Mouse (Mus musculus) MEL (cell line): ENCODE results near the gene Gm42688. TPM values are rescaled to one million over a fixed set of nuclear protein-coding genes. Genes with fewer than 3 reads are reported as not detected.

ENCODE experiments used
- DNase-seq: peaks from one replicate; pipeline ENCODE4 v3.0.0; 2011; ENCODE audit warnings: low read depth, low spot score
- H3K27ac ChIP-seq: 2 replicates; pipeline ENCODE4 v1.5.1; 2012; ENCODE audit warnings: low read depth, mild to moderate bottlenecking, control low read depth, low read length, moderate library complexity; ENCODE audit not compliant: control insufficient read depth
- H3K27me3 ChIP-seq, 2 experiments: fragments of 150-350 bp in 1 of 2; sonication (generic) in 1 of 2; 2 replicates each; pipeline ENCODE4 v1.6.1; 2012; ENCODE audit warnings: low read length in 2 of 2, mild to moderate bottlenecking in 2 of 2, improper control_type of control experiment in 1 of 2, moderate library complexity in 1 of 2; ENCODE audit not compliant: insufficient read depth in 2 of 2, control insufficient read depth in 1 of 2
- H3K36me3 ChIP-seq, 2 experiments: 2 replicates each; pipeline ENCODE4 v1.6.1; 2012 to 2014; ENCODE audit warnings: low read length in 2 of 2, improper control_type of control experiment in 1 of 2, inconsistent platforms in 1 of 2, mild to moderate bottlenecking in 1 of 2; ENCODE audit not compliant: insufficient read depth in 2 of 2, control insufficient read depth in 1 of 2
- H3K4me1 ChIP-seq, 2 experiments: fragments of 150-350 bp in 1 of 2; sonication (generic) in 1 of 2; 2 replicates each; pipeline ENCODE4 v1.6.1; 2012; ENCODE audit warnings: low read length in 2 of 2, improper control_type of control experiment in 1 of 2, mild to moderate bottlenecking in 1 of 2; ENCODE audit not compliant: insufficient read depth in 2 of 2, control insufficient read depth in 1 of 2
- H3K4me3 ChIP-seq, 2 experiments: fragments of 150-350 bp in 1 of 2; sonication (generic) in 1 of 2; 2 replicates each; pipeline ENCODE4 v1.5.1; 2012; ENCODE audit warnings: low read depth in 2 of 2, low read length in 2 of 2, mild to moderate bottlenecking in 2 of 2, moderate library complexity in 2 of 2, control low read depth in 1 of 2, improper control_type of control experiment in 1 of 2; ENCODE audit not compliant: control insufficient read depth in 1 of 2, insufficient read depth in 1 of 2
- H3K79me2 ChIP-seq: 2 replicates; pipeline ENCODE4 v1.6.1; 2012; ENCODE audit warnings: mild to moderate bottlenecking, low read length, moderate library complexity; ENCODE audit not compliant: control insufficient read depth, poor library complexity, insufficient read depth
- H3K9ac ChIP-seq: 2 replicates; pipeline ENCODE4 v1.6.1; 2012; ENCODE audit warnings: low read depth, mild to moderate bottlenecking, control low read depth, low read length, moderate library complexity; ENCODE audit not compliant: control insufficient read depth, poor library complexity, severe bottlenecking
- H3K9me3 ChIP-seq: fragments of 150-350 bp; sonication (generic); replicated peaks from 2 replicates; pipeline ENCODE4 v1.6.1; 2012; ENCODE audit warnings: mild to moderate bottlenecking, low read length, improper control_type of control experiment, moderate library complexity; ENCODE audit not compliant: insufficient read depth
- CHD1 ChIP-seq: IDR thresholded peaks from 2 replicates; pipeline ENCODE4 v1.6.1; 2012; ENCODE audit warnings: low read depth, mild to moderate bottlenecking, inconsistent platforms, low read length, improper control_type of control experiment
- CHD2 ChIP-seq: IDR thresholded peaks from 2 replicates; pipeline ENCODE4 v1.6.1; 2011; ENCODE audit warnings: low read length, improper control_type of control experiment
- CTCF ChIP-seq, 3 experiments: IDR thresholded peaks in 2 of 3; conservative IDR thresholded peaks in 1 of 3; 2 replicates each; pipeline ENCODE4 v1.5.1; 2011 to 2012; ENCODE audit warnings: low read length in 3 of 3, low read depth in 2 of 3, mild to moderate bottlenecking in 2 of 3, improper control_type of control experiment in 1 of 3, inconsistent platforms in 1 of 3, mixed read lengths in 1 of 3, moderate library complexity in 1 of 3; ENCODE audit not compliant: control insufficient read depth in 1 of 3, insufficient read depth in 1 of 3, poor library complexity in 1 of 3, severe bottlenecking in 1 of 3
- GATA1 ChIP-seq: IDR thresholded peaks from 2 replicates; pipeline ENCODE4 v1.6.1; 2011; ENCODE audit warnings: low read depth, low read length, improper control_type of control experiment
- KAT2A ChIP-seq: conservative IDR thresholded peaks from 2 replicates; pipeline ENCODE4 v1.6.1; 2012; ENCODE audit warnings: low read depth, low read length, improper control_type of control experiment, inconsistent platforms
- MAFK ChIP-seq: IDR thresholded peaks from 2 replicates; pipeline ENCODE4 v1.6.1; 2011; ENCODE audit warnings: low read depth, mild to moderate bottlenecking, low read length, improper control_type of control experiment, borderline replicate concordance
- MAX ChIP-seq: IDR thresholded peaks from 2 replicates; pipeline ENCODE4 v1.6.1; 2011; ENCODE audit warnings: low read length, improper control_type of control experiment
- MAZ ChIP-seq: IDR thresholded peaks from 2 replicates; pipeline ENCODE4 v1.6.1; 2012; ENCODE audit warnings: low read depth, mild to moderate bottlenecking, inconsistent platforms, low read length, improper control_type of control experiment
- MEF2A ChIP-seq: IDR thresholded peaks from 2 replicates; pipeline ENCODE4 v1.6.1; 2014; ENCODE audit warnings: low read depth, mild to moderate bottlenecking, inconsistent platforms, low read length, improper control_type of control experiment; ENCODE audit not compliant: poor library complexity, insufficient replicate concordance, severe bottlenecking; ENCODE audit errors: extremely low read depth
- MYC ChIP-seq: IDR thresholded peaks from 2 replicates; pipeline ENCODE4 v1.6.1; 2011; ENCODE audit warnings: low read depth, mild to moderate bottlenecking, low read length, improper control_type of control experiment, moderate library complexity
- NRF1 ChIP-seq: IDR thresholded peaks from 2 replicates; pipeline ENCODE4 v1.6.1; 2014; ENCODE audit warnings: low read depth, mild to moderate bottlenecking, inconsistent platforms, low read length, improper control_type of control experiment, moderate library complexity; ENCODE audit not compliant: poor library complexity, insufficient read depth, severe bottlenecking
- POLR2A ChIP-seq, 2 experiments: IDR thresholded peaks; 2 replicates each; pipeline ENCODE4 v1.6.1; 2011 to 2012; ENCODE audit warnings: low read length in 2 of 2, mild to moderate bottlenecking in 2 of 2, control low read depth in 1 of 2, improper control_type of control experiment in 1 of 2, low read depth in 1 of 2, moderate library complexity in 1 of 2; ENCODE audit not compliant: control insufficient read depth in 1 of 2, insufficient read depth in 1 of 2, poor library complexity in 1 of 2
- POLR2AphosphoS2 ChIP-seq: IDR thresholded peaks from 2 replicates; pipeline ENCODE4 v1.6.1; 2011; ENCODE audit warnings: low read length, improper control_type of control experiment
- RAD21 ChIP-seq: IDR thresholded peaks from 2 replicates; pipeline ENCODE4 v1.6.1; 2011; ENCODE audit warnings: mild to moderate bottlenecking, low read depth, low read length, improper control_type of control experiment
- SIN3A ChIP-seq: IDR thresholded peaks from 2 replicates; pipeline ENCODE4 v1.6.1; 2012; ENCODE audit warnings: low read length, improper control_type of control experiment, inconsistent platforms
- SMC3 ChIP-seq: IDR thresholded peaks from 2 replicates; pipeline ENCODE4 v1.6.1; 2011; ENCODE audit warnings: low read depth, low read length, improper control_type of control experiment
- TAL1 ChIP-seq: IDR thresholded peaks from 2 replicates; pipeline ENCODE4 v1.6.1; 2012; ENCODE audit warnings: mild to moderate bottlenecking, inconsistent platforms, low read length, moderate library complexity, mixed read lengths
- TBP ChIP-seq: IDR thresholded peaks from 2 replicates; pipeline ENCODE4 v1.8.0; 2011; ENCODE audit warnings: low read depth, low read length, improper control_type of control experiment
- TCF12 ChIP-seq: IDR thresholded peaks from 2 replicates; pipeline ENCODE4 v1.6.1; 2014; ENCODE audit warnings: low read depth, mild to moderate bottlenecking, inconsistent platforms, low read length, improper control_type of control experiment, moderate library complexity
- USF1 ChIP-seq: IDR thresholded peaks from 2 replicates; pipeline ENCODE4 v1.6.1; 2014; ENCODE audit warnings: low read depth, mild to moderate bottlenecking, inconsistent platforms, low read length, improper control_type of control experiment, moderate library complexity
- USF2 ChIP-seq, 2 experiments: IDR thresholded peaks; 2 replicates each; pipeline ENCODE4 v1.6.1; 2011 to 2012; ENCODE audit warnings: improper control_type of control experiment in 2 of 2, low read length in 2 of 2, borderline replicate concordance in 1 of 2, inconsistent platforms in 1 of 2, low read depth in 1 of 2, mild to moderate bottlenecking in 1 of 2; ENCODE audit not compliant: insufficient read depth in 1 of 2
- ZC3H11A ChIP-seq: IDR thresholded peaks from 2 replicates; pipeline ENCODE4 v1.6.1; 2012; ENCODE audit warnings: low read depth, mild to moderate bottlenecking, inconsistent platforms, low read length, improper control_type of control experiment
- ZKSCAN1 ChIP-seq: IDR thresholded peaks from 2 replicates; pipeline ENCODE4 v1.6.1; 2012; ENCODE audit warnings: low read depth, mild to moderate bottlenecking, inconsistent platforms, low read length, improper control_type of control experiment, moderate library complexity
- ZMIZ1 ChIP-seq: IDR thresholded peaks from 2 replicates; pipeline ENCODE4 v1.6.1; 2012; ENCODE audit warnings: low read depth, mild to moderate bottlenecking, inconsistent platforms, low read length, improper control_type of control experiment, moderate library complexity
- polyA plus RNA-seq, 2 experiments: library from polyadenylated mRNA; stranded (reverse) in 1 of 2; unstranded in 1 of 2; fragments of >175 nt in 1 of 2; fragments of >200 nt in 1 of 2; gene quantifications; 2 replicates each; pipeline versions ENCODE4 v1.2.1 to v1.2.4; 2012; ENCODE audit warnings: low replicate concordance in 2 of 2, low read depth in 1 of 2; ENCODE audit not compliant: insufficient read length in 2 of 2, insufficient read depth in 1 of 2, missing spikeins in 1 of 2
- total RNA-seq: library from RNA; depleted of rRNA; stranded (reverse); fragments of 300-350 nt; gene quantifications from 2 replicates; pipeline ENCODE4 v1.2.3, GENCODE M21; 2012

The Gm42688 gene
- total and polyA plus RNA-seq, 3 experiments = 2.5 to 4.8 TPM; not detected in 1

GRCm38 (mm10) chr6:83065995-83066394 lies 35.4 kb upstream of the Gm42688 start:
- Histone ChIP-seq H3K27me3 (no peaks in the 10 kb centered on the region), H3K27ac (no peak overlapping the region), H3K36me3 (no peaks in the 10 kb centered on the region), H3K4me1 (no peaks in the 10 kb centered on the region), H3K9me3 (no peaks in the 10 kb centered on the region), H3K9ac (no peak overlapping the region), H3K4me3 (no peak overlapping the region), H3K79me2 (no peaks in the 10 kb centered on the region)
- DNase-seq = no peak
- no peak for TF ChIP-seq RAD21
- no peak for TF ChIP-seq MAFK
- TF ChIP-seq MAX = no peak
- TF ChIP-seq USF1 = no peak
- TF ChIP-seq POLR2AphosphoS2 = no peak
- no peak for TF ChIP-seq POLR2A (IDR thresholded peaks at IDR 0.05; ENCODE audit: control insufficient read depth in 1 of 2, insufficient read depth in 1 of 2, low read depth in 1 of 2, low read length in 2 of 2, poor library complexity in 1 of 2)
- no peak for TF ChIP-seq ZMIZ1
- no peak for TF ChIP-seq GATA1

DNA sequence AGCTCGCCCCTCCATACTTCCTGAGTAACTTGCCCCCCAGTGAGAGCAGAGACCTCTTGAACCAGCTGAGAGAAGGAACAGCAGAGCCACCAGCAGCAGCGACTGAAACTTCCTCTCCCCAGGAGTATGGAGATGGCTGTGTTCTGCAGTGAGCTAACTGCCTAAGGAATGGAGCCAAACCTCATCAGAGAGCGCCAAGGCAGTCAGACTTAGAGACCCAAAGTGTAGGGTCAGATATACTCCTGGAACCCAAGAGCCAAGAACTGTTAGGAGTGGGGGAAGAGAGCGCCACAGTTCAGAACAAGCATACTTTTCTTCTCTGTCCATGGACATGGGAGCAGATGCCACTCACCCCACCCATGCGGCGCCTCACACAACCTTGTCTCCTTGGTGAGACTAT lies 35.0 kb upstream of the Gm42688 start:
- no peaks in the 10 kb centered on the region for H3K36me3 ChIP-seq
- no peak for TF ChIP-seq CHD1
- TF ChIP-seq ZC3H11A = no peak
- no peak for TF ChIP-seq USF1
- no peak for TF ChIP-seq GATA1
- TF ChIP-seq USF2 (IDR thresholded peaks at IDR 0.05; ENCODE audit: borderline replicate concordance in 1 of 2, insufficient read depth in 1 of 2, low read depth in 1 of 2, low read length in 2 of 2) = no peak
- no peak for TF ChIP-seq MAZ
- TF ChIP-seq CHD2 = no peak
- no peak for TF ChIP-seq TAL1
- TF ChIP-seq SMC3 = no peak
- no peak for TF ChIP-seq KAT2A
- no peak for TF ChIP-seq NRF1
- no peak for TF ChIP-seq CTCF (IDR thresholded peaks at IDR 0.05 in 2 of 3, conservative IDR thresholded peaks at IDR 0.05 in 1 of 3; ENCODE audit: control insufficient read depth in 1 of 3, insufficient read depth in 1 of 3, low read depth in 2 of 3, low read length in 3 of 3, poor library complexity in 1 of 3, severe bottlenecking in 1 of 3)
- TF ChIP-seq ZKSCAN1 = no peak
- TF ChIP-seq POLR2A (IDR thresholded peaks at IDR 0.05; ENCODE audit: control insufficient read depth in 1 of 2, insufficient read depth in 1 of 2, low read depth in 1 of 2, low read length in 2 of 2, poor library complexity in 1 of 2) = no peak
- no peak for TF ChIP-seq MEF2A
- no peak for TF ChIP-seq SIN3A
- TF ChIP-seq ZMIZ1 = no peak
- no peak for TF ChIP-seq TCF12
- no peak for TF ChIP-seq MYC
- TF ChIP-seq TBP = no peak
- H3K9me3 ChIP-seq = no peaks in the 10 kb centered on the region
- no peaks in the 10 kb centered on the region for H3K79me2 ChIP-seq
- no peak overlapping the region for H3K4me3 ChIP-seq
- H3K27me3 ChIP-seq = no peaks in the 10 kb centered on the region
- H3K27ac ChIP-seq = no peak overlapping the region
- no peak overlapping the region for H3K9ac ChIP-seq
- DNase-seq = no peak
- no peaks in the 10 kb centered on the region for H3K4me1 ChIP-seq
